Mouse (Mus musculus): Measurements from ENCODE around the gene Insl5. TPM values are rescaled to one million over a fixed set of nuclear protein-coding genes. Genes with fewer than 3 reads are reported as not detected.

Insl5 gene
- polyA plus RNA-seq, 1 experiment from 2014 or later = not detected

DNA sequence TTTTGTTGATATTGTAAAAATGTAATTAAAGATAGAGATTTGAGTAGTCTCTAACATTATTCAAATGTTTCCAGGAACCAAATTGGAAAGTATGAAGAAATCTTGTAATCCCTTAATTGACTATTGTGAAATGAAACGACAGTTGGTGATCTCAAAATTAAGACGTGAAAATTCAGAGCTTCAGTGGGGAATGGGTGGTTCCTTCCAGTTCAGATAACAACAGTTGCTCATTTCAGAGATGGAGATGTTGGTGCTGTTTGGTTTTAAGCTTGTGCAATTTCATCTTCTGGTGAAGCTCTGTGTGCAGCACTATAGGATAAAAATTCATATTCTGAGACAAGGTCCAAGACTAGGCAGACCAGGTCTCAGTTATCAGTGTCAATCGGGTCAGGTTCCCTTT, 54.6 kb downstream of the Insl5 start:
- H3K4me2 ChIP-seq = no peak overlapping the region
- H3K36me3 ChIP-seq (ENCODE audit: control insufficient read depth, insufficient read depth, low read length) = no peaks in the 10 kb centered on the region
- H3K27ac ChIP-seq (ENCODE audit: low read depth, low read length) = no peak overlapping the region
- no peaks in the 10 kb centered on the region for H3K27me3 ChIP-seq (replicated peaks; ENCODE audit: control insufficient read depth, insufficient read depth, low read length)
- DNase-seq (ENCODE audit: low spot score) (no peak), ATAC-seq (replicated peaks; ENCODE audit: low FRiP score) (no peak)
- H3K4me1 ChIP-seq (replicated peaks; ENCODE audit: control insufficient read depth, insufficient read depth, low read length) = no peaks in the 10 kb centered on the region
- WGBS = 66% methylated on average over 3 of the region's 3 CpGs
- no peaks in the 10 kb centered on the region for H3K9me3 ChIP-seq (ENCODE audit: control insufficient read depth, low read length)
- no peak overlapping the region for H3K9ac ChIP-seq (ENCODE audit: low read depth, low read length)
- H3K4me3 ChIP-seq (ENCODE audit: low read depth, low read length) = no peak overlapping the region

DNA sequence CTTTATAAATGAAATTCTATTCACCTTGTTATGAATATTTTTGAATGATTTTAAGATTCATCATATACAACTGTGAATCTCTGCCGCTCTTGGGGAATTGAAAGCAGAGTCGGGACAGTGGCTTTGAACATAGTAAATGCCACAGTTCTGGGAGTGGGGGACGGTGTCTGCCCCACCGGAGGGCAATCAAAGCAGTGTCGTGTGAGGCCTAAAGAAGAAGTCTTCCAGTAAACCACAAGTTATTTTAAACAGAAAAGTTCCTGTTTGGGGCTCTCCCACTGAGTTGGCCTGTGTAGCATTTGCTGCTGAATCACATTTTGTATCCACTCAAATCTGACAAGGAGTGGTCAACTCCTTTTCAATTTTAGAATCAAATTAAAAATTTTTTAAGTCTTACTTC, 55.5 kb downstream of the Insl5 start:
- H3K4me3 ChIP-seq (ENCODE audit: low read depth, low read length) = no peak overlapping the region
- 51% methylated on average over 5 of the region's 5 CpGs for WGBS
- H3K9ac ChIP-seq (ENCODE audit: low read depth, low read length) = no peak overlapping the region

DNA sequence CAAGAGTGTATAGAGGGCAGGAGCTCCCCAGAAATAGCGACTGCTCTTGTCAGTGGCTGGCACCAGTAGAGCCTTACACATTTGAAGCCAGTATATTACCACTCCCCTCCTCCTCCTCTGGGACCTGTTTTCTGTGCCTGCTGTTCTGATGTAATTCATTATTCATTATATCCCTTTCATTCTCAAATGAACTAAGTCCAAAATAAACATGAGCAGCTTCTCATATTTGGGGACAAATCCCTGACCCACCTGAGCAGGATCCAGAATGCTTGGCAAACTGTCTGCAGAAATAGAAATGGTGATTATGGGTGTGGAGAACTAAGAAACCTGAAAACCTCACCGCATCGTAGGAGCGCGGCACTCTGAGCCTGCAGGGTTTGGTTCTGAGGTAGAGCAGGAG, 57.0 kb downstream of the Insl5 start:
- Histone ChIP-seq H3K4me3 (ENCODE audit: low read depth, low read length) (no peak overlapping the region), H3K27me3 (replicated peaks; ENCODE audit: control insufficient read depth, insufficient read depth, low read length) (no peaks in the 10 kb centered on the region)

More for the DNA sequence above, 55.5 kb downstream of the Insl5 start:
- no peak for DNase-seq (ENCODE audit: low spot score)
- H3K27ac ChIP-seq (ENCODE audit: low read depth, low read length) = no peak overlapping the region
- no peak for ATAC-seq (replicated peaks; ENCODE audit: low FRiP score)
- no peaks in the 10 kb centered on the region for H3K9me3 ChIP-seq (ENCODE audit: control insufficient read depth, low read length)
- no peaks in the 10 kb centered on the region for H3K4me1 ChIP-seq (replicated peaks; ENCODE audit: control insufficient read depth, insufficient read depth, low read length)
- no peak overlapping the region for H3K4me2 ChIP-seq
- H3K27me3 ChIP-seq (replicated peaks; ENCODE audit: control insufficient read depth, insufficient read depth, low read length) = no peaks in the 10 kb centered on the region
- H3K36me3 ChIP-seq (ENCODE audit: control insufficient read depth, insufficient read depth, low read length) = no peaks in the 10 kb centered on the region

More for the DNA sequence above, 57.0 kb downstream of the Insl5 start:
- Histone ChIP-seq H3K4me1 (replicated peaks; ENCODE audit: control insufficient read depth, insufficient read depth, low read length) (no peaks in the 10 kb centered on the region), H3K4me2 (no peak overlapping the region), H3K27ac (ENCODE audit: low read depth, low read length) (no peak overlapping the region), H3K9me3 (ENCODE audit: control insufficient read depth, low read length) (no peaks in the 10 kb centered on the region), H3K36me3 (ENCODE audit: control insufficient read depth, insufficient read depth, low read length) (no peaks in the 10 kb centered on the region), H3K9ac (ENCODE audit: low read depth, low read length) (no peak overlapping the region)
- DNase-seq (ENCODE audit: low spot score) = no peak
- ATAC-seq (replicated peaks; ENCODE audit: low FRiP score) = no peak
- WGBS = 94% methylated on average over 5 of the region's 5 CpGs

Other genes with a start within 250 kb of the Insl5 start
- gene Tctex1d1, start 48.2 kb downstream of the Insl5 start, polyA plus RNA-seq (2014; fragmentation: Nextera tagmentation; extraction: Ambion mirVana) = 0.22 and 0.29 TPM in 2 replicates
- gene Mier1, start 87.5 kb upstream of the Insl5 start, polyA plus RNA-seq (2014; fragmentation: Nextera tagmentation; extraction: Ambion mirVana) = 36.7 and 41.3 TPM in 2 replicates
- gene Wdr78, start 87.7 kb upstream of the Insl5 start, polyA plus RNA-seq (2014; fragmentation: Nextera tagmentation; extraction: Ambion mirVana) = 2.0 TPM in 2 replicates
- 15.4 and 16.8 TPM in 2 replicates for gene Slc35d1, start 188.3 kb upstream of the Insl5 start, polyA plus RNA-seq (2014; fragmentation: Nextera tagmentation; extraction: Ambion mirVana)

Measured in liver, embryonic 11.5 days (tissue).